Mouse (Mus musculus) midbrain, postnatal 0 days (tissue): Measurements from ENCODE around the gene Bmpr1a. TPM values are rescaled to one million over a fixed set of nuclear protein-coding genes. Genes with fewer than 3 reads are reported as not detected.

Source experiments
- ATAC-seq: fragments of 200-750 bp; cut with Nextera tagmentation; 2 replicates; pipeline ENCODE4 v1.8.0; 2017; ENCODE audit warnings: moderate number of reproducible peaks, mild to moderate bottlenecking, moderate TSS enrichment, moderate library complexity; ENCODE audit not compliant: low FRiP score
- DNase-seq: peaks from one replicate; pipeline ENCODE4 v3.0.0-alpha.2; 2015; ENCODE audit warnings: low spot score
- H3K27ac ChIP-seq: fragments of 300-500 bp; sonication (generic); 2 replicates; pipeline ENCODE4 v1.5.1; 2014; ENCODE audit warnings: low read depth, mild to moderate bottlenecking, low read length, mixed read lengths
- H3K27me3 ChIP-seq: fragments of 300-500 bp; sonication (generic); 2 replicates; pipeline ENCODE4 v1.6.1; 2014; ENCODE audit warnings: low read length, control low read depth, mixed read lengths; ENCODE audit not compliant: insufficient read depth
- H3K36me3 ChIP-seq: fragments of 300-500 bp; sonication (generic); 2 replicates; pipeline ENCODE4 v1.6.1; 2014; ENCODE audit warnings: low read length, control low read depth, mixed read lengths; ENCODE audit not compliant: insufficient read depth
- H3K4me1 ChIP-seq: fragments of 300-500 bp; sonication (generic); 2 replicates; pipeline ENCODE4 v1.6.1; 2014; ENCODE audit warnings: mild to moderate bottlenecking, control low read depth, antibody characterized with exemption, low read length, mixed read lengths; ENCODE audit not compliant: insufficient read depth
- H3K4me2 ChIP-seq: fragments of 300-500 bp; sonication (generic); 2 replicates; pipeline ENCODE4 v1.6.1; 2014; ENCODE audit warnings: low read depth, mild to moderate bottlenecking, low read length, mixed read lengths; ENCODE audit not compliant: poor library complexity, severe bottlenecking
- H3K4me3 ChIP-seq: fragments of 300-500 bp; sonication (generic); 2 replicates; pipeline ENCODE4 v1.5.1; 2014; ENCODE audit warnings: low read depth, mild to moderate bottlenecking, low read length, moderate library complexity
- H3K9ac ChIP-seq: fragments of 300-500 bp; sonication (generic); replicated peaks from 2 replicates; pipeline ENCODE4 v1.6.1; 2014; ENCODE audit warnings: mild to moderate bottlenecking, low read length, moderate library complexity, mixed read lengths; ENCODE audit not compliant: poor library complexity, severe bottlenecking
- H3K9me3 ChIP-seq: fragments of 300-500 bp; sonication (generic); 2 replicates; pipeline ENCODE4 v1.6.1; 2016; ENCODE audit warnings: low read length, control low read depth
- CTCF ChIP-seq: IDR thresholded peaks from 2 replicates; pipeline ENCODE4 v1.5.1; 2016; ENCODE audit warnings: antibody characterized with exemption, mild to moderate bottlenecking
- WGBS: fragments of 180-500 bp; shearing (Covaris S2); extraction: QIAGEN DNeasy Blood & Tissue Kit; methylation state at CpG from one replicate; pipeline ENCODE4 v1.1.7; 2014; 5-methylcytosine and 5-hydroxymethylcytosine counted together
- polyA plus RNA-seq: library from polyadenylated mRNA; unstranded; fragments of >200 nt; fragmentation: Nextera tagmentation; extraction: Ambion mirVana; gene quantifications from 2 replicates; pipeline ENCODE4 v1.2.1, GENCODE M21; 2015
- total RNA-seq: library from RNA; depleted of rRNA; stranded (reverse); fragments of >200 nt; gene quantifications from 2 replicates; pipeline ENCODE4 v1.2.3, GENCODE M21; 2014

Bmpr1a gene
- total and polyA plus RNA-seq, 2 experiments from 2014 or later, result 14.0 to 42.5 TPM

- DNase-seq, result no peak
- H3K4me2 ChIP-seq, result 0 out of 2 replicates have a peak overlapping the region, but pooled peaks have one; percentile 72
- no peak overlapping the region for H3K4me3 ChIP-seq
- no peaks in the 10 kb centered on the region for H3K36me3 ChIP-seq
- ATAC-seq, result no peak
- TF ChIP-seq CTCF, result no peak
- no peak overlapping the region for H3K9ac ChIP-seq
- H3K27me3 ChIP-seq, result 0 out of 2 replicates have a peak, but pooled peaks cover 3% of the 10 kb centered on the region
- 40% methylated on average over 6 of the region's 6 CpGs for WGBS
- H3K9me3 ChIP-seq, result no peaks in the 10 kb centered on the region
- H3K4me1 ChIP-seq, result peaks cover 8% of the 10 kb centered on the region; the same call in 1 of the 2 replicates
- no peak overlapping the region; the same call in 1 of the 2 replicates for H3K27ac ChIP-seq
Measured at GRCm38 (mm10) chr14:34503759-34504158, 618 bp upstream of the Bmpr1a start.

- Histone ChIP-seq H3K4me3 (peak overlapping the region; percentile 93), H3K9ac (peak overlapping the region; percentile 91), H3K4me1 (peaks cover 8% of the 10 kb centered on the region; the same call in 1 of the 2 replicates), H3K4me2 (peak overlapping the region; percentile 72), H3K36me3 (no peaks in the 10 kb centered on the region), H3K27me3 (0 out of 2 replicates have a peak, but pooled peaks cover 3% of the 10 kb centered on the region), H3K9me3 (no peaks in the 10 kb centered on the region), H3K27ac (peak overlapping the region; percentile 94)
- peak; percentile 95 for DNase-seq
- WGBS, result under 1% methylated on average over 51 of the region's 115 CpGs
- TF ChIP-seq CTCF, result no peak
- peak; percentile 93 for ATAC-seq
Measured at GRCm38 (mm10) chr14:34502475-34503324, 441 bp downstream of the Bmpr1a start.

- Histone ChIP-seq H3K9ac (peak overlapping the region; percentile 91), H3K9me3 (no peaks in the 10 kb centered on the region), H3K36me3 (no peaks in the 10 kb centered on the region), H3K27me3 (0 out of 2 replicates have a peak, but pooled peaks cover 3% of the 10 kb centered on the region), H3K4me2 (peak overlapping the region; percentile 72), H3K27ac (peak overlapping the region; percentile 94), H3K4me3 (peak overlapping the region; percentile 93), H3K4me1 (peaks cover 8% of the 10 kb centered on the region; the same call in 1 of the 2 replicates)
- peak; percentile 34 for TF ChIP-seq CTCF
- DNase-seq (peak; percentile 27), ATAC-seq (peak; percentile 20; the same call in 1 of the 2 replicates)
- WGBS, result 1% methylated on average over 65 of the region's 77 CpGs
Measured at GRCm38 (mm10) chr14:34501804-34502474, 1.2 kb downstream of the Bmpr1a start.

- ATAC-seq (no peak), DNase-seq (no peak)
- H3K9me3 ChIP-seq, result no peaks in the 10 kb centered on the region
- H3K27ac ChIP-seq, result peak overlapping the region; percentile 94
- peaks cover 8% of the 10 kb centered on the region; the same call in 1 of the 2 replicates for H3K4me1 ChIP-seq
- H3K27me3 ChIP-seq, result 0 out of 2 replicates have a peak, but pooled peaks cover 3% of the 10 kb centered on the region
- H3K36me3 ChIP-seq, result no peaks in the 10 kb centered on the region
- WGBS, result under 1% methylated on average over 16 of the region's 16 CpGs
- peak overlapping the region; percentile 72 for H3K4me2 ChIP-seq
- H3K9ac ChIP-seq, result peak overlapping the region; percentile 91
- peak overlapping the region; percentile 93 for H3K4me3 ChIP-seq
- TF ChIP-seq CTCF, result no peak
Measured at GRCm38 (mm10) chr14:34501447-34501803, 1.7 kb downstream of the Bmpr1a start.

GRCm38 (mm10) chr14:34500309-34500708 is 2.8 kb downstream of the Bmpr1a start:
- TF ChIP-seq CTCF, result no peak
- ATAC-seq, result no peak
- peak; percentile 31 for DNase-seq
- Histone ChIP-seq H3K4me2 (peak overlapping the region; percentile 43), H3K4me3 (peak overlapping the region; percentile 93), H3K9ac (0 out of 2 replicates have a peak overlapping the region, but pooled peaks have one; percentile 29), H3K36me3 (no peaks in the 10 kb centered on the region), H3K27ac (no peak overlapping the region), H3K4me1 (peaks cover 8% of the 10 kb centered on the region; the same call in 1 of the 2 replicates), H3K9me3 (no peaks in the 10 kb centered on the region), H3K27me3 (no peaks in the 10 kb centered on the region)
- 4% methylated on average over 4 of the region's 4 CpGs for WGBS
